Mouse (Mus musculus): ENCODE measurements around the gene Reln.

DNA sequence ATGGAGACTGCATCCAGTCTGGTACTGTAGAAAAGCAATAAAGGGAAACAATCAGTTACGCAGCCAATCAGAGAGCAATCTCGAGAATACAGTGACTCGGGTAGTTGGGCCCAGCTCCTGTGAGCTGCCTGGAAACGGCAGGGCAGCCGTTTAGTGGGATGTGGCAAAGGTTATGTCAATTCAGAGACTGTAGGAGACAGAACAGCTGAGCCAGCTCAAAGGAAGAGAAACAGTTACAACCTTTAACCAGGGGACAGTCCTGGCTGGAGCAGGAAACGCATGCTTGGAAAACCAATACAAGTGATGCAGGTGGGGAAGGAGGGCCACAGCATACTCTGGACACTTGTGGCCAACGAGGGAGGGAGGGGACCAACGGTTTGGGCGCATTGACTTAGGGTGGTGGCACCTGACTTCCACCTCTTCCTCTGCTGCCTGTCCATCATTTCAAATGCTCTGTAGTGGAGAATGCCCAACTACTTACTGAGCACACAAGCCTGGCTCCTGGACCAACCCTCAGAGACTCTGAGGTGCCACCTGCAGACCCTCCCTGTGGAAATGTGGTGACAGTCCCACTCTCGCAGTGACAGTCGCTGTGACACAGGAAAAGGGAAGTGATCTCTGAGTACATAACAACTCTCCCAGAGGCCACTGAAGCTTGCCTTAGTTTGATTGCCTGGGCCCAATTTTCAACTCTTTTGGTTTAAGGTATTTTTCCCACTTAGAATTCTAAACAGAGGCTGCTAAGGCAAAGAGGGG is 337.0 kb downstream of the Reln start:
- TF ChIP-seq POLR2A (IDR thresholded peaks at IDR 0.05; ENCODE audit: extremely low read depth, insufficient read depth, low read length) (no peak), CTCF (IDR thresholded peaks at IDR 0.05; ENCODE audit: low read depth, low read length) (no peak)

All from liver, adult 2 months (tissue).